Mouse (Mus musculus) CH12.LX (cell line): ENCODE data around the gene Znhit1. TPM values are rescaled to one million over a fixed set of nuclear protein-coding genes. Genes with fewer than 3 reads are reported as not detected.

ENCODE experiments used
- DNase-seq: peaks from one replicate; pipeline ENCODE4 v3.0.0-alpha.2; 2013; ENCODE audit errors: extremely low read depth
- H3K27ac ChIP-seq: 2 replicates; pipeline ENCODE4 v1.5.1; 2012; ENCODE audit warnings: low read depth, mild to moderate bottlenecking, control low read depth, moderate library complexity; ENCODE audit not compliant: insufficient read depth
- H3K27me3 ChIP-seq: replicated peaks from 2 replicates; pipeline ENCODE3; 2012; ENCODE audit warnings: inconsistent platforms
- H3K36me3 ChIP-seq, 2 experiments: replicated peaks in 1 of 2; 2 replicates each; pipeline versions ENCODE3 to v1.6.1; 2012; ENCODE audit warnings: inconsistent platforms in 1 of 2, low read length in 1 of 2, mild to moderate bottlenecking in 1 of 2, mixed read lengths in 1 of 2, moderate library complexity in 1 of 2; ENCODE audit not compliant: control insufficient read depth in 1 of 2, insufficient read depth in 1 of 2
- H3K4me1 ChIP-seq, 2 experiments: 2 replicates each; pipeline ENCODE4 v1.6.1; 2012; ENCODE audit warnings: inconsistent platforms in 1 of 2, moderate library complexity in 1 of 2; ENCODE audit not compliant: insufficient read depth in 2 of 2, control insufficient read depth in 1 of 2
- H3K4me2 ChIP-seq: 2 replicates; pipeline ENCODE4 v1.6.1; 2012; ENCODE audit warnings: low read depth, mild to moderate bottlenecking, control low read depth; ENCODE audit not compliant: poor library complexity, insufficient read depth, severe bottlenecking
- H3K4me3 ChIP-seq, 3 experiments: fragments of 150-350 bp in 1 of 3; sonication (generic) in 1 of 3; replicated peaks in 1 of 3; 2 replicates each; pipeline versions ENCODE3 to v1.5.1; 2011 to 2012; ENCODE audit warnings: low read depth in 2 of 3, low read length in 2 of 3, mild to moderate bottlenecking in 2 of 3, moderate library complexity in 2 of 3, control low read depth in 1 of 3, improper control_type of control experiment in 1 of 3, inconsistent platforms in 1 of 3, mixed read lengths in 1 of 3; ENCODE audit not compliant: poor library complexity in 1 of 3
- H3K79me2 ChIP-seq: replicated peaks from 2 replicates; pipeline ENCODE4 v1.6.1; 2012; ENCODE audit warnings: mild to moderate bottlenecking, moderate library complexity; ENCODE audit not compliant: control insufficient read depth, poor library complexity, insufficient read depth, severe bottlenecking; ENCODE audit errors: extremely low read depth
- H3K9ac ChIP-seq: 2 replicates; pipeline ENCODE4 v1.6.1; 2012; ENCODE audit warnings: low read depth, mild to moderate bottlenecking, control low read depth, moderate library complexity; ENCODE audit not compliant: insufficient read depth
- H3K9me3 ChIP-seq: replicated peaks from 2 replicates; pipeline ENCODE3; 2012; ENCODE audit warnings: low read length, inconsistent platforms, mixed read lengths
- BHLHE40 ChIP-seq: IDR thresholded peaks from 2 replicates; pipeline ENCODE4 v1.6.1; 2011; ENCODE audit warnings: mild to moderate bottlenecking, low read depth, low read length, improper control_type of control experiment
- CHD2 ChIP-seq: IDR thresholded peaks from 2 replicates; pipeline ENCODE4 v1.6.1; 2011; ENCODE audit warnings: low read length, improper control_type of control experiment
- CTCF ChIP-seq, 2 experiments: IDR thresholded peaks in 1 of 2; conservative IDR thresholded peaks in 1 of 2; 2 replicates each; pipeline ENCODE4 v1.5.1; 2011 to 2012; ENCODE audit warnings: low read depth in 2 of 2, low read length in 2 of 2, improper control_type of control experiment in 1 of 2, inconsistent platforms in 1 of 2, mild to moderate bottlenecking in 1 of 2, moderate library complexity in 1 of 2
- EP300 ChIP-seq: IDR thresholded peaks from 2 replicates; pipeline ENCODE4 v1.6.1; 2011; ENCODE audit warnings: low read length, improper control_type of control experiment
- GABPA ChIP-seq: IDR thresholded peaks from 2 replicates; pipeline ENCODE4 v1.6.1; 2012; ENCODE audit warnings: low read depth, low read length, improper control_type of control experiment, inconsistent platforms; ENCODE audit not compliant: insufficient replicate concordance
- IRF4 ChIP-seq: IDR thresholded peaks from 2 replicates; pipeline ENCODE4 v1.6.1; 2014; ENCODE audit warnings: low read depth, mild to moderate bottlenecking, inconsistent platforms, low read length, improper control_type of control experiment
- MAFK ChIP-seq: IDR thresholded peaks from 2 replicates; pipeline ENCODE4 v1.6.1; 2011; ENCODE audit warnings: low read length, improper control_type of control experiment; ENCODE audit not compliant: insufficient replicate concordance
- MEF2A ChIP-seq: IDR thresholded peaks from 2 replicates; pipeline ENCODE4 v1.6.1; 2014; ENCODE audit warnings: low read depth, mild to moderate bottlenecking, inconsistent platforms, low read length, improper control_type of control experiment, borderline replicate concordance
- RCOR1 ChIP-seq: conservative IDR thresholded peaks from 2 replicates; pipeline ENCODE4 v1.6.1; 2012; ENCODE audit warnings: low read depth, mild to moderate bottlenecking, inconsistent platforms, low read length, improper control_type of control experiment
- dilution Hi-C: fragments of 300-500 bp; cut with MboI; formaldehyde crosslinking; loops from 2 replicates; pipeline ENCODE4 v1.14.3; 2020; ENCODE audit warnings: low sequenced_read_pairs; ENCODE audit not compliant: extremely low pct_unique_long_range_greater_than_20kb, extremely low pct_ligation_motif_present
- in situ Hi-C: fragments of 300-500 bp; cut with MboI; formaldehyde crosslinking; loops from 3 replicates; pipeline ENCODE4 v1.14.3; 2019; ENCODE audit warnings: low sequenced_read_pairs, low pct_ligation_motif_present, low pct_unique_long_range_greater_than_20kb, mixed read lengths
- polyA plus RNA-seq: library from polyadenylated mRNA; unstranded; fragments of >175 nt; gene quantifications from 2 replicates; pipeline ENCODE4 v1.2.1, GENCODE M21; 2012; ENCODE audit warnings: low read depth; ENCODE audit not compliant: insufficient read length
- total RNA-seq, 2 experiments: library from RNA; depleted of rRNA; stranded (reverse); fragments of 300-350 nt in 1 of 2; fragments of >200 nt in 1 of 2; gene quantifications; 2 replicates each; pipeline ENCODE4 v1.2.3; 2012 to 2014

Gene Znhit1
- total and polyA plus RNA-seq, 3 experiments: 39.6 to 99.2 (median 60.1) TPM

DNA sequence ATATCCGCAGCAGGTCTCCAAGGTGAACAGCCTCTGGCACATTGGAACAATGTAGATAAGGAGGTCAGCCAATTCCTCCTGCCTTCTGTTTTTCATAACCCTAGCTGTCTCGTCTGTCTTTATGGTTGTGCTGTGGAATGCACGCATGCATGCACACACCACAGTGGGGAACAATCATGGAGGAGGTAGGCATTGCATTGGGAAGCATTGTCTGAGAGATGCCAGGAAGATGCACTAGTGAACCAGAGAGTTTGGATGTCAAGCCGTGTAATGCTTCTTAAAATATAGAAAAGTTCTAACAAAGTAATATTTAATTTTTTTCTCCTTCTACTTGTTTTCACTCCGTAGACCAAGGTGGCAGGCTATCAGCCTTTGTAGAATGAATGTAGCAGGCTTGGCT lies 54.9 kb downstream of the Znhit1 start:
- Histone ChIP-seq H3K36me3 (peaks cover 0 to 2% of the 10 kb centered on the region in 2 experiments), H3K9me3 (no peaks in the 10 kb centered on the region), H3K27me3 (no peaks in the 10 kb centered on the region), H3K79me2 (no peaks in the 10 kb centered on the region), H3K4me1 (peaks cover 5 to 22% of the 10 kb centered on the region in 2 experiments)
- TF ChIP-seq MAFK: no peak
- TF ChIP-seq BHLHE40: no peak
- no peak for TF ChIP-seq GABPA
- TF ChIP-seq CTCF (conservative IDR thresholded peaks at IDR 0.05 in 1 of 2, IDR thresholded peaks at IDR 0.05 in 1 of 2; ENCODE audit: low read depth in 2 of 2, low read length in 2 of 2): no peak
- no peak for TF ChIP-seq MEF2A
- no peak for TF ChIP-seq RCOR1
- TF ChIP-seq CHD2: no peak
- no peak for TF ChIP-seq IRF4
- no peak for TF ChIP-seq EP300
- TF ChIP-seq, all 38 proteins: peak for 0
- Histone ChIP-seq H3K4me3 (no peak overlapping the region), H3K27ac (no peak overlapping the region), H3K4me2 (peak overlapping the region; percentile 37), H3K9ac (no peak overlapping the region)
- dilution Hi-C loops (no loop called here), in situ Hi-C loops (no loop called here)
- no peak for DNase-seq

Other genes with a start within 250 kb of the Znhit1 start
- 0.72 TPM in 1 of 2 replicates, not detected in the other for gene Col26a1, start 104.8 kb downstream of the Znhit1 start, total RNA-seq (2012; rRNA removed)
- gene Col26a1, start 104.8 kb downstream of the Znhit1 start, total RNA-seq (2014; rRNA removed): not detected in 2 replicates
- gene Col26a1, start 104.8 kb downstream of the Znhit1 start, polyA plus RNA-seq: not detected in 2 replicates
- gene Ift22, start 79.9 kb downstream of the Znhit1 start, total RNA-seq (2012; rRNA removed): 16.8 and 20.7 TPM in 2 replicates
- gene Ift22, start 79.9 kb downstream of the Znhit1 start, total RNA-seq (2014; rRNA removed): 18.5 and 20.5 TPM in 2 replicates
- 39.0 and 39.6 TPM in 2 replicates for gene Ift22, start 79.9 kb downstream of the Znhit1 start, polyA plus RNA-seq
- 207 and 210 TPM in 2 replicates for gene Fis1, start 34.7 kb downstream of the Znhit1 start, total RNA-seq (2012; rRNA removed)
- 140 and 142 TPM in 2 replicates for gene Fis1, start 34.7 kb downstream of the Znhit1 start, total RNA-seq (2014; rRNA removed)
- 152 and 203 TPM in 2 replicates for gene Fis1, start 34.7 kb downstream of the Znhit1 start, polyA plus RNA-seq
- gene Cldn15, start 21.4 kb downstream of the Znhit1 start, total RNA-seq (2012; rRNA removed): 0.25 TPM in 2 replicates
- gene Cldn15, start 21.4 kb downstream of the Znhit1 start, total RNA-seq (2014; rRNA removed): 0.24 TPM in 1 of 2 replicates, not detected in the other
- gene Cldn15, start 21.4 kb downstream of the Znhit1 start, polyA plus RNA-seq: 0.29 and 0.35 TPM in 2 replicates
- gene Plod3, start 1.0 kb downstream of the Znhit1 start, total RNA-seq (2012; rRNA removed): 38.2 and 45.2 TPM in 2 replicates
- 8.8 and 9.9 TPM in 2 replicates for gene Plod3, start 1.0 kb downstream of the Znhit1 start, total RNA-seq (2014; rRNA removed)
- gene Plod3, start 1.0 kb downstream of the Znhit1 start, polyA plus RNA-seq: 22.2 and 23.6 TPM in 2 replicates
- gene Vgf, start 38.4 kb upstream of the Znhit1 start, total RNA-seq (2012; rRNA removed): 0.38 TPM in 1 of 2 replicates, not detected in the other
- not detected in 2 replicates for gene Vgf, start 38.4 kb upstream of the Znhit1 start, total RNA-seq (2014; rRNA removed)
- gene Vgf, start 38.4 kb upstream of the Znhit1 start, polyA plus RNA-seq: not detected in 2 replicates
- gene Ap1s1, start 58.1 kb upstream of the Znhit1 start, total RNA-seq (2012; rRNA removed): 98.8 and 113 TPM in 2 replicates
- 68.0 and 77.8 TPM in 2 replicates for gene Ap1s1, start 58.1 kb upstream of the Znhit1 start, total RNA-seq (2014; rRNA removed)
- 102 and 115 TPM in 2 replicates for gene Ap1s1, start 58.1 kb upstream of the Znhit1 start, polyA plus RNA-seq
- gene Serpine1, start 84.2 kb upstream of the Znhit1 start, total RNA-seq (2012; rRNA removed): 0.34 and 0.51 TPM in 2 replicates
- 0.84 and 1.8 TPM in 2 replicates for gene Serpine1, start 84.2 kb upstream of the Znhit1 start, total RNA-seq (2014; rRNA removed)
- gene Serpine1, start 84.2 kb upstream of the Znhit1 start, polyA plus RNA-seq: 0.44 and 0.61 TPM in 2 replicates
- 11.8 and 12.9 TPM in 2 replicates for gene Trim56, start 128.2 kb upstream of the Znhit1 start, total RNA-seq (2012; rRNA removed)
- gene Trim56, start 128.2 kb upstream of the Znhit1 start, total RNA-seq (2014; rRNA removed): 6.0 and 7.6 TPM in 2 replicates
- 10.8 and 11.2 TPM in 2 replicates for gene Trim56, start 128.2 kb upstream of the Znhit1 start, polyA plus RNA-seq
- 0.17 TPM in 1 of 2 replicates, not detected in the other for gene Muc3, start 161.3 kb upstream of the Znhit1 start, total RNA-seq (2012; rRNA removed)
- gene Muc3, start 161.3 kb upstream of the Znhit1 start, total RNA-seq (2014; rRNA removed): not detected in 2 replicates
- gene Muc3, start 161.3 kb upstream of the Znhit1 start, polyA plus RNA-seq: 0.13 TPM in 1 of 2 replicates, not detected in the other
- gene Muc3a, start 224.4 kb upstream of the Znhit1 start, total RNA-seq (2012; rRNA removed): not detected in 2 replicates
- gene Muc3a, start 224.4 kb upstream of the Znhit1 start, total RNA-seq (2014; rRNA removed): not detected in 2 replicates
- gene Muc3a, start 224.4 kb upstream of the Znhit1 start, polyA plus RNA-seq: not detected in 2 replicates